Comparison of ENCODE assay signal across 3 mouse cellular contexts in genomic region chr15:75050593-75050992, GRCm38 (mm10). TPM values are rescaled to one million over a fixed set of nuclear protein-coding genes. Genes with fewer than 3 reads are reported as not detected.
"Had no signal": no experiment of that assay in that cellular context is flagged by ENCODE, and none has a peak within 500 bp of the region (broad histone marks: within the 10 kb centered on the region; RNA-seq: fewer than 3 reads in every experiment).

No protein-coding gene starts in this region.

RNA-seq across cellular contexts. Expression of gene Ly6c1, which starts 2.0 kb away (rescaled TPM):
- total RNA-seq: hematopoietic stem cell, adult 5-6 weeks had no signal

RNA-seq across cellular contexts. Expression of gene Ly6a, which starts 52.8 kb away (rescaled TPM):
- polyA plus RNA-seq: heart, embryonic 11.5 days; hindbrain, embryonic 13.5 days had no signal
